Mouse (Mus musculus) kidney, embryonic 14.5 days (tissue): Measurements from ENCODE around the gene Vamp3. TPM values are rescaled to one million over a fixed set of nuclear protein-coding genes. Genes with fewer than 3 reads are reported as not detected.
A peak's percentile ranks its signal among the peaks of the same experiment; 100 is the strongest.

Source experiments
- ATAC-seq: fragments of 200-750 bp; cut with Nextera tagmentation; 2 replicates; pipeline ENCODE4 v1.8.0; 2017; ENCODE audit warnings: moderate number of reproducible peaks, mild to moderate bottlenecking, moderate TSS enrichment, moderate library complexity; ENCODE audit not compliant: low FRiP score, low TSS enrichment
- H3K27ac ChIP-seq: fragments of 300-500 bp; sonication (generic); 2 replicates; pipeline ENCODE4 v1.5.1; 2014; ENCODE audit warnings: low read depth, mild to moderate bottlenecking, low read length, moderate library complexity, mixed read lengths
- H3K27me3 ChIP-seq: fragments of 300-500 bp; sonication (generic); 2 replicates; pipeline ENCODE4 v1.6.1; 2014; ENCODE audit warnings: mild to moderate bottlenecking, low read length; ENCODE audit not compliant: control insufficient read depth, insufficient read depth
- H3K36me3 ChIP-seq: fragments of 300-500 bp; sonication (generic); 2 replicates; pipeline ENCODE4 v1.6.1; 2014; ENCODE audit warnings: low read length, mixed read lengths; ENCODE audit not compliant: control insufficient read depth, insufficient read depth
- H3K4me1 ChIP-seq: fragments of 300-500 bp; sonication (generic); 2 replicates; pipeline ENCODE4 v1.6.1; 2014; ENCODE audit warnings: low read length, mixed read lengths; ENCODE audit not compliant: control insufficient read depth, insufficient read depth
- H3K4me2 ChIP-seq: fragments of 300-500 bp; sonication (generic); replicated peaks from 2 replicates; pipeline ENCODE4 v1.6.1; 2014; ENCODE audit warnings: low read depth, mild to moderate bottlenecking, low read length
- H3K4me3 ChIP-seq: fragments of 300-500 bp; sonication (generic); 2 replicates; pipeline ENCODE4 v1.5.1; 2014; ENCODE audit warnings: mild to moderate bottlenecking, low read length
- H3K9ac ChIP-seq: fragments of 300-500 bp; sonication (generic); 2 replicates; pipeline ENCODE4 v1.6.1; 2014; ENCODE audit warnings: low read depth, mild to moderate bottlenecking, low read length, moderate library complexity
- H3K9me3 ChIP-seq: fragments of 300-500 bp; sonication (generic); 2 replicates; pipeline ENCODE4 v1.6.1; 2016; ENCODE audit warnings: low read length; ENCODE audit not compliant: control insufficient read depth
- WGBS: fragments of 180-500 bp; shearing (Covaris S2); extraction: QIAGEN DNeasy Blood & Tissue Kit; methylation state at CpG from one replicate; pipeline ENCODE4 v1.1.7; 2014; 5-methylcytosine and 5-hydroxymethylcytosine counted together
- polyA plus RNA-seq: library from polyadenylated mRNA; unstranded; fragments of >200 nt; fragmentation: Nextera tagmentation; extraction: Ambion mirVana; gene quantifications from 2 replicates; pipeline ENCODE4 v1.2.1, GENCODE M21; 2014

Gene Vamp3
- polyA plus RNA-seq, 1 experiment from 2014 or later, result 115 TPM

DNA sequence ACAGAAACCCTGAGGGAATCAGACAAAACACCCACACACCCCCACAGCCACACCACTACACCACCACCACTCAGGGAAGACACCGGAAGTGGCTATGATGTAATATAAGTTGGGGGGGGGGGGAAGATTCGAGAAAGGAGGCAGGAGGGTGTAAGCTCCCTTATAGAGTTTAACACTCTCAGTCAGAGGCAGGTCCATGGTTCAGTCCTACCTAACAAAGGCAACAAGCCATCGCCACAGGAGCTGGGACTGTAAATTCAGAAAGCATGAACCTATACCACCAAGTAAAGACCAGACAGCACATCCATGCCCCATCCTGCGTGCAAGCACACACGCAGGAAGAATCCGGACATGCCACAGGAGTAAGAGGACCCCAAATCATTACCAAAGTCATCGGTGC lies 31.5 kb upstream of the Vamp3 start, which contains the start of gene Gm13090:
Gene Gm13090, plus strand, starts transcription at position 301 of the 400 bp plus-strand sequence.
- no peak within 1 kb of the TSS for H3K27ac ChIP-seq
- 87% methylated on average over 7 of the region's 7 CpGs for WGBS
- H3K9me3 ChIP-seq, result no peaks in the 10 kb centered on the region
- H3K4me1 ChIP-seq, result peaks cover 4% of the 10 kb centered on the region; the same call in 1 of the 2 replicates
- no peak for ATAC-seq
- H3K9ac ChIP-seq, result no peak within 1 kb of the TSS
- peaks cover 12% of the 10 kb centered on the region; the same call in 1 of the 2 replicates for H3K36me3 ChIP-seq
- no peak within 1 kb of the TSS for H3K4me3 ChIP-seq
- H3K27me3 ChIP-seq, result no peaks in the 10 kb centered on the region
- no peak within 1 kb of the TSS for H3K4me2 ChIP-seq

DNA sequence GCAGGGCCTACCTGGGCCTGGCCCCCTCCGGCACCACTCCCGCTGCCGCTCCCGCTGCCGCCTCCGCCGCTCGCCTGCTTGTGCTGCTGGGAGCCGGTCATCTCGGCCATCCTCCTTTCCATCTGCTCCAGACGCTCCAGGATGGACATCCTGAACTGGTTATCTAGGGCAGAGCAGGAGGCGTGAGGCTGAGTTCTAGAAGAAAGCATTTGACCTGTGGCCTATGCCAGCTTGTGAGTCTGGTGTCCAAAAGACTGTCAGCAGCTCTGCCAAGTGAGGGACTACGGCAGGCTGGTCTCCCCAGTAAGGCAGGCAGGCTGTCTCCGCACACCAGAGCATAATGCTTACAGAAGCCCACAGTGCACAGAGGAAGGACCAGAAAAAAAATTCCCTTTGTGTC lies 31.1 kb upstream of the Vamp3 start:
- H3K9ac ChIP-seq, result no peak overlapping the region
- peaks cover 4% of the 10 kb centered on the region; the same call in 1 of the 2 replicates for H3K4me1 ChIP-seq
- ATAC-seq, result no peak
- H3K36me3 ChIP-seq, result peaks cover 12% of the 10 kb centered on the region; the same call in 1 of the 2 replicates
- no peaks in the 10 kb centered on the region for H3K27me3 ChIP-seq
- no peaks in the 10 kb centered on the region for H3K9me3 ChIP-seq
- no peak overlapping the region for H3K4me2 ChIP-seq
- no peak overlapping the region for H3K4me3 ChIP-seq
- WGBS, result 90% methylated on average over 14 of the region's 14 CpGs
- H3K27ac ChIP-seq, result no peak overlapping the region

DNA sequence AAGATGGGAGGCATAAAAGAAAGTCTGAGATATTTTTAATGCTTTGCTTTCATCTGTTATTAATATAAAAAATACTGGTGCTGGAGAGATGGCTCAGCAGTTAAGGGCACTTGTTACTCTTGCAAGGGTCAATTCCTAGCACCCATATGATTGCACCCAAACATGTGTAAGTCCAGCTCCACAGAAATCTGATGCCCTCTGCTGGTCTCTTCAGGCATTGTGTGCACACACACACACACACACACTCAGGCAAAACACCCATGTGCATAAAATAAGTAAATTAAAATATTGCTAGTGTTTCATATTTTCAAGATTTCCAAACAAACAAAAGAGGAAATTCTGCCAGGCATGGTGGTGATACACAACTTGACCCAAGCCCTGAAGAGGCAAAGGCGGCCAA lies 29.6 kb upstream of the Vamp3 start:
- Histone ChIP-seq H3K36me3 (peaks cover 12% of the 10 kb centered on the region; the same call in 1 of the 2 replicates), H3K27ac (no peak overlapping the region), H3K4me2 (no peak overlapping the region), H3K4me1 (peaks cover 4% of the 10 kb centered on the region; the same call in 1 of the 2 replicates), H3K9me3 (no peaks in the 10 kb centered on the region), H3K27me3 (no peaks in the 10 kb centered on the region), H3K4me3 (no peak overlapping the region), H3K9ac (no peak overlapping the region)
- no peak for ATAC-seq
- 96% methylated on average over 1 of the region's 1 CpGs for WGBS

DNA sequence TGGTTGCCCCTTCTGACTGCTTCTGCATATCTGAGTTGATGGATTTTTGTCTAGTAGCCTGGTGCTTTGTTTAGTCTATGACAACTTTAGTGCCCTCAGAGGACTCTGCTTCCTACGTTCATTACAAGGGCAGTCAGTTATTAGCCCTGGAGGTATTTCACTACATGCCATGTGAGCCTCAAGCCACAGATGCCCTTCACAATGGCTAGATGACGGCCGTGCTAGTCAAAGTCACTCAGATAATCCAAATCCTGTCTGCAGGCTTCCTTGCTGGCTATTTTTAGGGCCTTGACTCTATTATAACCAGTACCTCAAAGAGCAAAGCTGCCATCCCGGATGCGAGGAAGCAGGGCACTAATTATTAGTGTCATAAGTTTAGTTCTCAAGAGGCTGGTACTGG lies 25.3 kb upstream of the Vamp3 start:
- Histone ChIP-seq H3K4me3 (no peak overlapping the region), H3K9ac (no peak overlapping the region), H3K4me2 (no peak overlapping the region), H3K27ac (no peak overlapping the region), H3K4me1 (peaks cover 3% of the 10 kb centered on the region; the same call in 1 of the 2 replicates), H3K27me3 (no peaks in the 10 kb centered on the region), H3K9me3 (no peaks in the 10 kb centered on the region), H3K36me3 (peaks cover 23% of the 10 kb centered on the region; the same call in 1 of the 2 replicates)
- no peak for ATAC-seq
- WGBS, result 76% methylated on average over 5 of the region's 5 CpGs

DNA sequence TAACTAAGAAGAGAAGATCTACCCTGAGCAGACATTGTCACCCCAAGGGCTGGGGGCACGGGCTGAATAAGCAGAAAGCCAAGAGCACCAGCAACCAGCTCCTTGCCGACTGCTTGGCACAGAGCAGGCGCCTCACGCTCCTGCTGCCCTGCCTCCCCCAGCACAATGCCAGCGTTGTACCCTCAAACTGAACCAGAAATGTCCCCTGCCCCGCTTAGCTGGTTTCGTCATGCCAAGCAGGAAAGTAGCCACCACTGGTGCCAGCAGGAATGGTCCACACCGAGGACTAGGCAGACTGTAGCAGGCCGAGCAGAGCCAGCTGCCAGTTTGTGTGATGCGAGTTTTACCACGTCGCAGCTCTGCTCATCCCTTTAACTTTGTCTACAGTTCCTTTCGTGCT lies 24.2 kb upstream of the Vamp3 start:
- Histone ChIP-seq H3K4me3 (no peak overlapping the region), H3K27ac (no peak overlapping the region), H3K9ac (no peak overlapping the region), H3K4me1 (peaks cover 3% of the 10 kb centered on the region; the same call in 1 of the 2 replicates), H3K36me3 (peaks cover 26% of the 10 kb centered on the region), H3K4me2 (no peak overlapping the region), H3K27me3 (no peaks in the 10 kb centered on the region), H3K9me3 (no peaks in the 10 kb centered on the region)
- 91% methylated on average over 13 of the region's 13 CpGs for WGBS
- no peak for ATAC-seq

DNA sequence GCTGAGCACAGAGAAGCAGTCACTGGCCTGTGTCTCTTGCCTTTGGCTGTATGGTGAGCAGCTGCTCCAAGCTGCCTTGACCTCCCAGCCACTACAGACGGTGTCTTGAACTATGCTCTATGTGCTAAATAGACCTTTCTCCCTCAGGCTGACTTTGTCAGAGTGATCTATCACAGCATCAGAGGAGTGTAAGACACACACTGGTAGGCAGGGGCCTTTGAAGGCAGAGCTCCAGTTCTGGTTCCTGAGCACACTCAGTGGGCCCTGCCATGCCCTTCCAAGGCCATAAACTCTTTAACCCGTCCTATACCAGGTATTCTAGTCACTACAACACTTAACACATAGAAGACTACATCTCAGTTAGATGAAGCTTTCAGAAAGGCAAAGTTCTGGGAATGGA lies 23.6 kb upstream of the Vamp3 start:
- WGBS, result 24% methylated on average over 2 of the region's 2 CpGs
- no peaks in the 10 kb centered on the region for H3K27me3 ChIP-seq
- H3K9ac ChIP-seq, result no peak overlapping the region
- H3K4me3 ChIP-seq, result no peak overlapping the region
- no peaks in the 10 kb centered on the region for H3K9me3 ChIP-seq
- 0 out of 2 replicates have a peak, but pooled peaks have one; percentile 52 for ATAC-seq
- peak overlapping the region; percentile 30; the same call in 1 of the 2 replicates for H3K27ac ChIP-seq
- H3K4me2 ChIP-seq, result no peak overlapping the region
- peaks cover 26% of the 10 kb centered on the region for H3K36me3 ChIP-seq
- H3K4me1 ChIP-seq, result peaks cover 3% of the 10 kb centered on the region; the same call in 1 of the 2 replicates

DNA sequence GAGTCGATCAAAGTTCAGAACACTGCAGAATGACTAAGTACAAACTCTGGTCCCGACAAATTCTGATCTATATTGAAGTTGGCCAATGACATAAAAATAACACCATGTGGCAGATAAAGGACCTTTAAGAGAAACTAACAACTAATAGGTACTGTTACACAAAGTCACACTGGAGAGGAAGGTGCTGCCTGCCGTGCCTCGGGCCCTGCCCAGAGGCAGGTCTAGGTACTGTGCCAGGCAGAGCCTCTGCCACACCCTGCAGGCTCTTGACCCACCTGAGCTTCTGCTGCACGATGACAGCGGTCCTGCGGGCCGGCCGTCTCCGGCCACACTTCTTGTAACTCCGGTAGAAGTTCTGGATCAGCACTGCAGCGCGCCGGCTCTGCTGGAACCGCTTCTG lies 17.1 kb upstream of the Vamp3 start:
- Histone ChIP-seq H3K36me3 (peaks cover 37% of the 10 kb centered on the region), H3K27me3 (no peaks in the 10 kb centered on the region), H3K9ac (no peak overlapping the region), H3K27ac (no peak overlapping the region), H3K4me1 (no peaks in the 10 kb centered on the region), H3K4me3 (no peak overlapping the region), H3K9me3 (no peaks in the 10 kb centered on the region), H3K4me2 (no peak overlapping the region)
- no peak for ATAC-seq
- WGBS, result 93% methylated on average over 15 of the region's 15 CpGs

DNA sequence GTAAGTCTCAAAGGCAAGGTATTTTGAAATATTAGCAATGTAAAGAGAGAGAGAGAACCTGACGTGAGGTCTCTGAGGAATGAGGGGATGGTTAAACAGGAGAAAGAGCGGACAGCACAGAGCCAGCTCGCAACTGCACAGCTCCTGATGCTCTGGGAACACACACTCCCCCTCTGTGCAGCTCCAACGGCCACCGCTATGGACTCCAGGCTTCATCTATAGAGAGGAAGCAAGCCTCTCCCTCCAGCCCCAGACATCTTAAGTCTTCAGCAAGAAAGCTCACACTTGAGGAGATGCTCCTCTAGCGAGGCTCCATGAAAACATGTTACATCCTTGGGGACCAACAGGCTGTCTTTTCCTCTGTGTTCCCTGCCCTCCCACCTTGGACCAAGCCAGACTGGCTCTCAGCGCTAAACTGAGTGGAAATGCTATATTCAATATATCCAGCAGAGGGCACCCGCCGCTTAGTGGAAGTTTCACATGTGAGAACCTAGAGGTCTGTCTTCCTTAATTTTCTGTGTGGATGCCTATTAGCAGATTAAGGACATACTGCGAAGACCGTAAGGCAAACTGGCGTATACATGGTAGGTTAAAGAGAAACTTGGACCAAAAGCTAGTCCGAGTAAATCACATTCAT lies 15.5 kb upstream of the Vamp3 start:
- Histone ChIP-seq H3K4me2 (no peak overlapping the region), H3K4me3 (no peak overlapping the region), H3K9ac (no peak overlapping the region), H3K36me3 (peaks cover 26% of the 10 kb centered on the region), H3K9me3 (no peaks in the 10 kb centered on the region), H3K4me1 (no peaks in the 10 kb centered on the region), H3K27ac (no peak overlapping the region), H3K27me3 (no peaks in the 10 kb centered on the region)
- WGBS, result 56% methylated on average over 13 of the region's 13 CpGs
- 0 out of 2 replicates have a peak, but pooled peaks have one; percentile 57 for ATAC-seq

DNA sequence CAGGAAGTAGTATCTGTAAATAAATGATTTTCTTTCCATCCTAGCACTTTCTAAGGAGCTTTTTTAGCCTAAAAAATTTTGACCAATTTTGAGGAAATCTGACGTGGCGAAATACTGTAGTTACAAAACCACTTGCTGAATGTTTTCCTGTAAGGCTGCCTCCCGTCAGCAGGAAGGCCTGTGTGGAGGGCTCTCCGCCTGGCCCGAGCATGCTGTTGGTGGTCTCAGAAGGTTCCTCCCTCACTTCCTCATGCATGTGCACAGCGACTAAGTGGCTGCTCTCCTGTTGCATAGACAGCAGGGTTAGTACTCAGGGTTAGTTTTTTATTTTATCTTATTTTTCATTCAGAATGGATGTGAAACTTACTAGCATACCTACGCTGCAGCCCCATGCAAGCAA lies 13.2 kb upstream of the Vamp3 start:
- no peak overlapping the region for H3K4me3 ChIP-seq
- peaks cover 18% of the 10 kb centered on the region for H3K36me3 ChIP-seq
- H3K27me3 ChIP-seq, result no peaks in the 10 kb centered on the region
- 86% methylated on average over 7 of the region's 7 CpGs for WGBS
- H3K9me3 ChIP-seq, result no peaks in the 10 kb centered on the region
- no peak overlapping the region for H3K4me2 ChIP-seq
- no peak for ATAC-seq
- no peak overlapping the region for H3K27ac ChIP-seq
- H3K4me1 ChIP-seq, result no peaks in the 10 kb centered on the region
- no peak overlapping the region for H3K9ac ChIP-seq
